Mouse (Mus musculus): ENCODE data around the gene Psmd14. TPM values are rescaled to one million over a fixed set of nuclear protein-coding genes. Genes with fewer than 3 reads are reported as not detected.

The Psmd14 gene
- polyA plus RNA-seq, 1 experiment from 2014 or later = 296 TPM

DNA sequence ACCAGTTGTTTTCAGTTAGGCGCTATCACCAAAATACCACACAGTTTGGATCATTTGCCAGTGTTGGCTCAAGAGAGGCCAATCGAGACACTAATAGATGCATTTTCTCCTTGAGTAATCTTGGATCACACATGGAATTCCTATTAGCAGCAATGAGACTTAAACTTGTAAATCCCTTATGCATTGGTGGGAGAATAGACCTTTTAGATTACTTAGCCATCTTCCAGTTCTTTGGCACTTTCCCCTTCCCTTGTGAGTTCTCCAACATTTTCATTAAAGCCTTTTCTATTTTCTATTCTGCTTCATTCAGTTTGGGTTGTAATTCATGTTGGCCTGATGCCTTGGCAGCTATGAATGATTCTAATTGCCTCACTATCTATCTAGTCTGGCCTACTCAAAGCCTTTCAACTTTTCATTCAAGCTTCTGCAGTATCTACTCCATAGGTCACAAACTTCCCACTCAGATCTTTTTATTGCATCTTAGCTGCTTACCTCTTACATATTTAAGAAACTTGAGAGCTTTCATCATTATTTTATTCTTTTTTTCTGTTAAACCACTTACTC, 125.8 kb downstream of the Psmd14 start:
- Histone ChIP-seq H3K9ac (ENCODE audit: low read length) (no peak overlapping the region), H3K27ac (ENCODE audit: low read depth, low read length) (no peak overlapping the region), H3K36me3 (ENCODE audit: control insufficient read depth, insufficient read depth, low read length) (no peaks in the 10 kb centered on the region), H3K4me1 (ENCODE audit: control insufficient read depth, insufficient read depth, low read length) (no peaks in the 10 kb centered on the region), H3K4me3 (ENCODE audit: low read depth, low read length) (no peak overlapping the region), H3K27me3 (replicated peaks; ENCODE audit: control insufficient read depth, insufficient read depth, low read length) (no peaks in the 10 kb centered on the region), H3K4me2 (ENCODE audit: low read length) (no peak overlapping the region), H3K9me3 (replicated peaks; ENCODE audit: control insufficient read depth, low read length) (no peaks in the 10 kb centered on the region)
- DNase-seq (ENCODE audit: low spot score) (peak; percentile 77), ATAC-seq (peak; percentile 60; the same call in 1 of the 2 replicates)
- WGBS = 44% methylated on average over 2 of the region's 2 CpGs

Small RNA genes lying within 50 kb of the gene (microRNA-seq; reads per million reads assigned to microRNA genes)
- not detected for gene Gm22403

Other genes starting within 250 kb of the Psmd14 start
- gene Tank, start 133.1 kb upstream of the Psmd14 start, polyA plus RNA-seq (2014; fragmentation: Nextera tagmentation; extraction: Ambion mirVana) = 36.8 and 38.9 TPM in 2 replicates
- 46.3 and 47.2 TPM in 2 replicates for gene Tbr1, start 91.2 kb downstream of the Psmd14 start, polyA plus RNA-seq (2014; fragmentation: Nextera tagmentation; extraction: Ambion mirVana)

All from forebrain, embryonic 14.5 days (tissue).